Mouse (Mus musculus) telencephalon, adult 2 months (tissue): ENCODE measurements at regions not wholly inside any gene's neighbourhood (a gene's known extent, or its start where the extent isn't known, plus 50 kb on each side); places are given as distances from the start of the nearest gene placed in this dataset.
A peak's percentile ranks its signal among the peaks of the same experiment; 100 is the strongest.

Experiments
- DNase-seq: peaks from one replicate; pipeline ENCODE4 v3.0.0-alpha.2; 2011; ENCODE audit warnings: low read depth, low spot score

GRCm38 (mm10) chr14:99614748-99615147 lies 316.3 kb downstream of the Klf5 start:
- no peak for DNase-seq

DNA sequence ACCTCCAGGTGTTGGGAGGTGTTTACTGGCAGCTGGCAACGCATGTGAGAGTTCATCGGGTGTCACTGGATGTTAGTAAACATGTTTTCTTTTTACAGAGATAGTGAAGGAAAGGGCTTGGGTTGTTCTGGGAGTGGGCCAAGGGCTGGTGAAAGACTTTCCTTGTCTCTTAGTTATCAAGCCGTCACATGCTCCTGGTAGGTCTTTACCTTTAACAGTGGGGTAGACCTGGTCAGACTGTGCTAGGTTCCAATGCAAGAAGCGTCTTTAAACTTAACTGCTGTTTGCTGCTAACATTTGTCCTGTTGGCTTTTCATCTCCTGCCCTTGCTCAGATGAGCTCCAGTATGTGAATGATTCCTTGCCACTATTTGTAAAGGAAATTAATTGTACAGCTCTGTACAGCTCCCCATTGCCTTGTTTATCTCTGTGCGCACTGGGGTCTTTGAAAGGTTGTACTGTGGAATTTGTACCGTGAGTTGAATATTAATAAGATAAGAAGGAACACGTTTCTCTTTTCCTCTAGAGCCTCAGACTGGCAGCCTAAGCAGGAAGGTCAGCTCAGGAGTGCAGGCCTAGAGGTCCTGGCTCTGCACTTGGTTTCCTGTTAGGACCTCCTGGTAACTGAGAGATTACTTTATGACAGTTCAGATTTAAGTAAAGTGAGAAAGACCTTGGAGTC lies 318.3 kb downstream of the Klf5 start:
- no peak for DNase-seq

DNA sequence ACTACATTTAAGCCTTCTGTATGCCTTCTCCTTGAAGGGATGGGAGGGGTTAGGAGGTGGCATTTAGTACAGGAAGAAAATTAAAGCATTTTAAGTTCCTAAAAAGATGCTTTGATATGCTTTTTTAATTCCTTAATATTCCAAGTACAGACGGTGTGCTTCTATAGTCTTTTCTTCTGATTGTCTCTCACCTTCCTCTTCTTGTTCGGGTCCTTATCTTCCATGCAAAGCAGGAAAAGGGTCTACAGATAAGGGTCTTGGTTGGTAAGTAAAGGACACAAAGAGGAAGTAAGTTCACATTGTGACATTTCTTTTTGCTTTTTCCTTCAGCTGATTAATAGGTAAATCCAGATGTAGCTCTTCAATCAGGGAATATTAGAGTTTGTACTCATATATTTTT lies 318.9 kb downstream of the Klf5 start:
- no peak for DNase-seq

DNA sequence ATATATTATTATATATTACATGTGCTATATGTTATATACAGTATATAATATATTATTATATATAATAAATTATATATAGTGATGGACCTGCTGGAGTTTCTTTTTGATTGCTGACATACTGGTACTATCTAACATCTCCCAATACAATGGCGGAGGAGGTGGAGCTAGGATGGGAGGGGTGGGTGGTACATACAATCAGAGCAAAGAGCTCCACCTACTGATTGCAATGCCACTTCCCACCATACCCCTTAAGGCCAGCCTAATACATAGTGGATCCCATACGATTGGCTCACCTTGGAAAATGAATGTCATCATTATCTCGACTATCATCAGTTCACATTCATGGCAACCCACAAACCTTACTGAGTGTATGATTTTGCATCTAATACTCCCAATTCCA lies 323.0 kb downstream of the Klf5 start:
- DNase-seq: no peak

DNA sequence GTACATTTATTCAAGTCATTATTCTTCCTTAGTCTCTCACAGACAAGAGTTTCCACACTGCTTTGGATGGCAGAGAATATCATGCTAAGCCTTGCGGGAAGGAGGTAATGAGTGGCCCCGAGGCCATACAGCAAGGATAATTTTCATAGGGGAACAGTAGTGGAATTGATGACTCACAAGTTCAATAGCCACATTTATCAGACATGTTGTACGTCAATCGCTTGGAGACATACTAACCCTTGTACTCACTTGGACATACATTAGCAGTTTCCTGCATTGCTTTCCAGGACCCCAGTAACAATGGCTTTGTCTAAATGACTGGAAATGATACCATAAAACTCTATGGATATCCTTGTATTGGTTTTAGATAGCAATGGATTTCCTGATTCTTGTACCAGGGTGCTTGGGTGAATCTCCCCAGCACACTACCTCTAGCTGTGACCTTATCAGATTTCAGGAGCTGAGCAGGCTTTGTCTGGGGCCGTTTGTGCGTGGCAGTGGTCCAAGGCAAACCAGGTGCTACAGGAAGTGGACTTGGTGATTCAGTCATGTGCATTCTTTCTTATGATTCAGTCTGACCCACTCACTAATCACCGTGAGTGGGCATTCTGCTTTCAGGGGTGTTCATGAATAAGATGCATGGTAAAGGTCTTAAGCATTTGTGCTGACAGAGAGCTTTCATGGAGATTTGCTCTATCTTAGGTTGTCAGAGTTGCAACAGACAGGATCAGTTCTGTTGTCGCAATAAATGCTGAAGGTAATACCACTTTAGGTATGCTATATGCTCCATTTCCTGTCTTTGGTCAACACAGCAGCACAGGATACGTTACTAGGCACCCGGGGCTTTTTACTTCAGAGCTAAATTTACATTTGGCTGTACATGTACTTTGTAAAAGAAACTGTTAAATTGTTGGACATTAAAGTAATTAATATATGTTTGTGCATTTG lies 326.2 kb downstream of the Klf5 start:
- no peak for DNase-seq

DNA sequence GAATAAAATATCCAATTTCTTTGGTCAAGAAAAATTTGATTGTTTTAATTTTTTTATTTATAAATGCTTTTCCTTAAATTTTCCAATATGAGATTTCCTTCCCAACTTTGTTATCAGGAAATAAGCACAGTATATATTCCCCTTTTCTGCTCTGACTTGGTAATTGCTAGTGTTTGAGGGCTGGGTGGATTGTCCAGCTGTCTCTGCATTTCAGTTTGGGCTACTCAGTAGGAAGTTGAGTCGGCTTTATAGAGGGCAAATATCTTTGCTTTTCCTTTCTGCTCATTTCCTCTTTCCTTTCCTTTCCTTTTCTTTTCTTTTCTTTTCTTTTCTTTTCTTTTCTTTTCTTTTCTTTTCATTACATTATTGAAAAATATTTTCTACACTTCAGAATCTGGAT lies 329.1 kb downstream of the Klf5 start:
- DNase-seq: no peak

GRCm38 (mm10) chr14:99631092-99631491 lies 332.6 kb downstream of the Klf5 start:
- peak; percentile 89 for DNase-seq

DNA sequence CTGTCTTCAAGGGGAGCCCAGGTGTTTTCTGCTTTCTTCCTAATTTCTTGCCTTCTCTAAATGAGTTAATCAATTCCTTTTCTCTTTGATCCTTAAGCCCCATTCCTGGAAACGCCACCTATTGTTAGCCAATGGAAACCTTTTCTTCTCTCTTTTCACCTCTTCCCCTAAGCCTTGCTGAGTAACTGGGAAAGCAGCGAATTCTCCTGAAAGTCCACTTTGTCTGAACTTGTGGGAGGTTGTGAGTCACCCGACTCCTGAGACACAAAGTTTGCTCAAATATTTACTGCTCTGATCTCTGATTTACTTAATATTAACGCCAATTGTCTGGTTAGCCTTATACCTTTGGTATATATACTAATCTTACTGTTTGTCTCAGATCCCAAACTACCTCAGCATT lies 334.0 kb downstream of the Klf5 start:
- DNase-seq: no peak

DNA sequence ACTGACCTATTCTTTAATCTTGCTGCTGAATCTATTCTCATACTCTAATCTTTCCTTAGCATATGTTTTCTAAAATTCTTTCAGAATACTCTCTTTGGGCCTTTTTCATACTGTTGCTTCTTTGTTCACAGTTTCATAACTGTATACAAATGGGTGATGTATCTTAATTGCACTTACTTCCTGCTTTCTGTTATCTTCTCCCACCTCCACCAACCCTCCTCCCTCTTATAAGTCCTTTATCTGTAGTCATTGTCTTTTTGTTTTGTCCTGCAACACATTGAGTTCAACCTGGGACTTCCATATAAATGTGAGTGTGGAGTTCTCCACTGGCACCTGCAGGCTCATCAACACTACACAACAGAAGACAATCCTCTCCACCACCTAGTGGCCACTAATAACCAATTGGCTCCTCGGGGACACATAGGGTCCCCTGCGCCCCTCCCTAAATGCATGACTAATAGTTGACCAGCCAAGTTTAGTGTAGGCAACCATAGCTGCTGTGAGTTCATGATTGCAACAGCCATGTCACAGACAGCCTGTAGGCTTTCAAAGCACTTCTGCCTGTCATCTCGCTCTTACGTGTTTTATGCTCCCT lies 337.2 kb downstream of the Klf5 start:
- DNase-seq: no peak

DNA sequence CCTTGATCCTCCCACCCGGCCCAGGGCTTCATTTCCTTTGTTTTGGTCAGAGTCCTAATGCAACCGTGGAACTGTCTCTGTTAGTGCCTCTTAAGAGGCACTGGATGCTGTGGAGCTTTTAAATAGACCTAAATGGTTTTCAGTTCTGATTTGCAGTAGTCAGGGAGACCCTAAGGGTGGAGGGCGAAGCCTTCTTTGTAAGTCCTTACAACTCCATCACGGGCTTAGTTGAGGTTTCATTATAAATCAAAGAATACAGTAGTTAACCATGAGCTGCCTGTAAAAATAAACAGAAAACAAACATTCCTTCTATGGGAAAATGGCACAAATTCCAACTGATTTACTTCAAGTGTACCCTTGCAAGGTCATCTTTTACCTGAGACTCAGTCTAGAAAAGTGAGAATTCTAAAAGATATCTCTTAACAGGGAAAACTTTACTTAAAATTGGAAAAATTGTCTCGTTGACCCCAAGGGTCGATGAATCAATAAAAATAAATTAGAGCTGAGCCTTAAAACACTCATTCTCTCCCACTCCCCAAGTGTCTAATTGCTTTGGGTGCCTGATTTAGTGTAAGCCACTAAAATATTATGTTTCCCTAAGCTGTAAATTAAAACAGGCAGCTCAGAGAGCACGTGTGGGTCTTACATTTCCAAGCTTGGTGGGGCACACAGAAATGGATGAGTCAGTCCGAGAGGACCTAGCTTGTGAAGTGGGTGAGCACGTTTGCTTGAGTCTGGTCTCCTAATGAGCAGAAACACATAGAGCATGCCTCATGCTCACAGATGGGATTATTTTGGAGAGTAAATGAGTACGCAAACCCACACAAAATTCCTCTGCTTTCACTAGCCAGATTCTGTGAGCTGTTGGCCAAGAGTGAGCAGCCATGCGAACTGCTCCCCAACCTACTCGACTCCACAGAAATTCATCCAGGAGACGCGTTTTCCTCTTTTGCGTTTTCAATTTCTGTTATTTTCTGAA lies 343.3 kb downstream of the Klf5 start:
- peak; percentile 51 for DNase-seq

GRCm38 (mm10) chr14:99646323-99646722 lies 347.8 kb downstream of the Klf5 start:
- DNase-seq: no peak

- no peak for DNase-seq
Observed at GRCm38 (mm10) chr14:99674399-99674798, 375.9 kb downstream of the Klf5 start.

GRCm38 (mm10) chr14:99687062-99687806 lies 388.7 kb downstream of the Klf5 start:
- DNase-seq: no peak

DNA sequence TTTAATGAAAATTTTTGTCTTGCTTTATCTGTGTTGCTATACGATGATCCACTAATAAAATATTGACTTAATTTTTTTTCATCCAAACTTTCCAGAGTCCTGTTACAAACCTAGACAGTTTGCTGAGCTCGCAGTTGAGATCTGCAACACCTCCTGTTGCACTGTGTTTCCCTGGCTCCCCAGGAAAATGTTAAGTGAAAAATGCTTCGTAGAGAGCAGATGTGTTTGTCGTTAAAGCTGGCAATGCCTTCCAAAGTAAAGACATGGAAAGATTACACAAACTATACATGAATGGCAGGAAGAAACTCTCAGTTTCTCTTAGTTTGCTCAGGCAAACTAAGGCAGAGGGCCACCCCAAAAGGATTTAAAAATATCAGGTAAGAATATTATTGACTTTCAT lies 389.9 kb downstream of the Klf5 start:
- DNase-seq: no peak

DNA sequence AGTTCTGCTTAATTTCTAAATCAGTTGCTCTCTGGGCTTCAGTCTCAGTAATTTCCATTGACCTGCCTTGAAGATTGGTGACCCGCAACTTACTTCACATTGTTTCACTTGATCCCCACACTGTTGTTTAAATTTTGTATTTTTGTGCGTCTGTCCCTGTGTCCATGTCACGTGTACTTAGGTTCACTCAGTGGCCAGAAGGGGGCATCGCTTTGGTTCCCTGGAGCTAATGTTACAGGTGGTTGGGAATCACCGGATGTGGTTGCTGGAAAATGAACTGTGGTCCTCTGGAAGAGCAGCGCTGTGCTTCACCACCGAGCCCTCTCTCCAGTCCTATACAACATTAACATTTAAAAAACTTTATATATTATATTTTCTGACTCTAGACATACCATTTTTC lies 397.8 kb downstream of the Klf5 start:
- no peak for DNase-seq

DNA sequence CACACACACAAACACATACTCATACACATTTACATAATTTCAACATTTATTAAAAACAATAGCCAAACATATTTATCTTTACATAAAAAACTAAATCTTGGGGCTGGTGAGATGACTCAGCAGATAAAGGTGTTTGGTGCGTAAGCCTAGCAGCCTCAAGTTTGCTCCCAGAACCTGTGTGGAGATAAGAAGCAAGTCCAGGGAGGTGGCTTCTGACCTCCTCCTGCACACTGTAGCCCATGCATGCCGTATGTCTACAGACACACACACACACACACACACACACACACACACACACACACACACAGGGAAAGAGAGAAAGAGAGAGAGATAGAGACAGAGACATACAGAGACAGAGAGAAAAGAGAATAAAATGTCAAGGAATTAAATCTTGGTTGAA lies 401.1 kb downstream of the Klf5 start:
- no peak for DNase-seq

GRCm38 (mm10) chr14:99706004-99706403 lies 407.5 kb downstream of the Klf5 start:
- no peak for DNase-seq

GRCm38 (mm10) chr14:99708066-99708465 lies 409.6 kb downstream of the Klf5 start:
- DNase-seq: no peak

DNA sequence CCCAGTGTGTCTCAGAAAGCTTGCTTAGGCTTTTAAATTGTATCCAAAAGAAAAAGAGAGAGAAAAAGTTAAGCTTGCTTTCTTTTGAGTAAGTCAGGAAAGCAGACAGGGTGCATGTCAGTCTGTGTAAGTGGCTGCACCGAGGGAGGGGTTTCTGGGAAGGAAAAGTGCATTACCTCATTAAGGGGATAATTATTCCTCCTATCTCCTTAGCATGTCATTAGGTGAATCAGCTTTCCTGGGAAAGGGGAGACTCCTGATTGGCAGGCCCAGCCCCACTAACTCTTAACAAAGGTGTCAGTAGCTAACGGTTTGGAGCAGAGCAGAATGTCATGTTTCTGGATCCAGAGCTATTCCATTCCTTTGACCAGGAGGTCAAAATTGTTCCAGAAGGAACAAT lies 411.3 kb downstream of the Klf5 start:
- no peak for DNase-seq

DNA sequence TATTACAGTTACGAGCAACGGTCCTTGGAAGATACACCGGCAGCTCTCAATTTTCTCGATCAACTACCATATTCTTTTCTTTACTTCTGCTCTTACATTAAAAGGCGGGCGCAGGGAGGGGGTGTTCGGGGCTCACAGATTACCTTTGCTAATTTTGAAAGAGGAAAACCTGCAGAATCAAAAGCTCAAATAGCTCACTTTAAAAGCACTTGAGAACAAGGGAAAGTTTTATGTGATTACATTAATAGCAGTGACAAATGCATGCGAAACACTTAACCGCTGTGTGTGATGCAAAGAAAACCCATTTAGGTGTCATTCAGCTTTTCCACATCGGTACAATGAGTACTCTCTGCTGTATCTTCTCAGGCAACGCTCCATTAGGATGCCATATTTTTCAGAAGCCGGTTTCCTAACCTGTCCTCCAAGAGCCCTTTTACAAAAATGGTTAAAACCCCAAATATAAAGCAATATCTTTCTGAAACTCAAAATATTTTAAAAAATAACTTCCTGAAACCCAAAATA lies 412.2 kb downstream of the Klf5 start:
- DNase-seq: no peak
